28 mouse cellular contexts compared by ENCODE assay signal in genomic region chr13:42075546-42075945, GRCm38 (mm10).
"Had no signal": no experiment of that assay in that cellular context is flagged by ENCODE, and none has a peak within 500 bp of the region (broad histone marks: within the 10 kb centered on the region; RNA-seq: fewer than 3 reads in every experiment).

No protein-coding gene starts in this region.

- H3K36me3 ChIP-seq: embryonic facial prominence, embryonic 15.5 days; forebrain, embryonic 15.5 days had no signal

- H3K27me3 ChIP-seq: embryonic facial prominence, embryonic 12.5 days; embryonic facial prominence, embryonic 13.5 days; embryonic facial prominence, embryonic 15.5 days; forebrain, embryonic 12.5 days; forebrain, embryonic 13.5 days; forebrain, embryonic 15.5 days had no signal

- H3K27ac ChIP-seq: embryonic facial prominence, embryonic 10.5 days; embryonic facial prominence, embryonic 12.5 days; embryonic facial prominence, embryonic 13.5 days; embryonic facial prominence, embryonic 15.5 days; forebrain, embryonic 10.5 days; forebrain, embryonic 12.5 days; forebrain, embryonic 13.5 days; forebrain, embryonic 15.5 days; gastrocnemius, adult 2 months; heart, embryonic 10.5 days had no signal

- H3K9ac ChIP-seq: embryonic facial prominence, embryonic 12.5 days; embryonic facial prominence, embryonic 13.5 days; embryonic facial prominence, embryonic 15.5 days; forebrain, embryonic 12.5 days; forebrain, embryonic 13.5 days; forebrain, embryonic 15.5 days; forebrain, postnatal 0 days had no signal

- H3K4me3 ChIP-seq: embryonic facial prominence, embryonic 10.5 days; embryonic facial prominence, embryonic 12.5 days; embryonic facial prominence, embryonic 13.5 days; embryonic facial prominence, embryonic 15.5 days; erythroblast, embryonic 14.5 days; forebrain, embryonic 10.5 days; forebrain, embryonic 12.5 days; forebrain, embryonic 13.5 days; forebrain, embryonic 15.5 days; gastrocnemius, adult 2 months; heart, embryonic 10.5 days had no signal

- DNase-seq: cerebellum, adult 2 months; cerebellum, adult 8-10 months; cerebellum, adult 9-10 months; cerebellum, adult 9-11 months; cerebellum, postnatal 10 days; cerebellum, postnatal 14 days; cerebellum, postnatal 25 days; cerebellum, postnatal 36 days; embryo, embryonic 11 days; forebrain, postnatal 0 days; gastrocnemius, adult 2 months; gastrocnemius, postnatal 10 days; gastrocnemius, postnatal 14 days; gastrocnemius, postnatal 25 days; gastrocnemius, postnatal 36 days; heart, adult 18-20 months had no signal

- H3K4me1 ChIP-seq: embryonic facial prominence, embryonic 12.5 days; embryonic facial prominence, embryonic 15.5 days; forebrain, embryonic 13.5 days; forebrain, embryonic 15.5 days had no signal

- ATAC-seq: forebrain, embryonic 13.5 days; forebrain, embryonic 14.5 days; forebrain, embryonic 15.5 days; forebrain, embryonic 16.5 days; forebrain, postnatal 0 days had no signal
